Comparison of ENCODE assay signal across 14 mouse cellular contexts in genomic region chrX:74880123-74880522, GRCm38 (mm10). TPM values are rescaled to one million over a fixed set of nuclear protein-coding genes. Genes with fewer than 3 reads are reported as not detected.
DNase-seq lines count a peak whose midpoint lies in the region; ATAC-seq and TF ChIP-seq lines count a peak whose summit lies in the region.
"Not testable (repeated sequence)": the region's sequence is repeated elsewhere in the genome, so short reads cannot be mapped to it uniquely, and the experiment has no call there.
"Had no signal": no experiment of that assay in that cellular context is flagged by ENCODE, and none has a peak within 500 bp of the region (broad histone marks: within the 10 kb centered on the region; RNA-seq: fewer than 3 reads in every experiment).

No protein-coding gene starts in this region.

- H3K9me3 ChIP-seq in forebrain, embryonic 13.5 days (replicated peaks) = not testable (repeated sequence)

- H3K4me1 ChIP-seq in forebrain, embryonic 13.5 days; kidney, adult 2 months (ENCODE audit: control insufficient read depth, insufficient read depth, low read length): not testable (repeated sequence)

- not testable (repeated sequence) for TF ChIP-seq CTCF in kidney, adult 2 months (conservative IDR thresholded peaks at IDR 0.05; ENCODE audit: insufficient read depth, insufficient read length, low read depth, low read length)

- peak; percentile 43; the same call in 1 of the 2 replicates for ATAC-seq in forebrain, embryonic 13.5 days

- not testable (repeated sequence) for H3K36me3 ChIP-seq in forebrain, embryonic 13.5 days (ENCODE audit: poor library complexity, severe bottlenecking); kidney, adult 2 months (ENCODE audit: control insufficient read depth, insufficient read depth, low read length)

- not testable (repeated sequence) for TF ChIP-seq POLR2A in kidney, adult 2 months (IDR thresholded peaks at IDR 0.05; ENCODE audit: low read depth, low read length)

- intact Hi-C loops in gastrocnemius, postnatal 14 days (cut with DNase I; ENCODE audit: low total_unique reads) = not testable (repeated sequence)

- H3K4me3 ChIP-seq in forebrain, embryonic 13.5 days; kidney, adult 2 months (ENCODE audit: insufficient read depth, low read depth, low read length): not testable (repeated sequence)

- peak; percentile 9 for DNase-seq in cerebellum, adult 11-12 months
- DNase-seq in gastrocnemius, postnatal 14 days = peak; percentile 8
- peak; percentile 31 for DNase-seq in kidney, adult 2 months
- peak; percentile 4 to 36 for DNase-seq in layer of hippocampus, postnatal 36 days
- DNase-seq in lung, postnatal 14 days = peak; percentile 35
- DNase-seq in right cerebral cortex, postnatal 36 days (ENCODE audit: low spot score in 2 of 2) = peak; percentile 2 to 15

- H3K9ac ChIP-seq in forebrain, embryonic 13.5 days = not testable (repeated sequence)

- H3K4me2 ChIP-seq in forebrain, embryonic 13.5 days = not testable (repeated sequence)

- 32% methylated on average over 4 of the region's 6 CpGs for WGBS in forebrain, embryonic 13.5 days
- WGBS in kidney, adult 2 months = 20% methylated on average over 2 of the region's 6 CpGs

- not testable (repeated sequence) for H3K27me3 ChIP-seq in forebrain, embryonic 13.5 days; kidney, adult 2 months (replicated peaks; ENCODE audit: control insufficient read depth, insufficient read depth, low read length)

- not testable (repeated sequence) for H3K27ac ChIP-seq in forebrain, embryonic 13.5 days; kidney, adult 2 months (ENCODE audit: insufficient read depth, low read depth, low read length)

RNA-seq across cellular contexts. Expression of gene Gm5936, which starts 43.1 kb away (rescaled TPM):
- 0.13 and 0.25 TPM in 2 replicates for polyA plus RNA-seq in forebrain, embryonic 13.5 days (2015; fragmentation: Nextera tagmentation; extraction: Ambion mirVana)
- not detected for total RNA-seq in gastrocnemius, postnatal 14 days (2021)
- polyA plus RNA-seq in kidney, adult 2 months (2012; rRNA removed) = 0.03 TPM in 1 of 2 replicates, not detected in the other
- total RNA-seq in layer of hippocampus, postnatal 36 days (2021) = under 1 TPM in 1 of 2 experiments, not detected in 1; 0.56 TPM
- total RNA-seq: gastrocnemius, postnatal 25 days had no signal
- polyA plus RNA-seq: heart, embryonic 15.5 days; limb, embryonic 13.5 days; lung, embryonic 16.5 days; midbrain, embryonic 12.5 days; neural tube, embryonic 14.5 days; stomach, embryonic 14.5 days had no signal
